Mouse (Mus musculus): ENCODE measurements around the gene Birc6.

Gene Birc6

GRCm38 (mm10) chr17:74707637-74708152, 179.6 kb downstream of the Birc6 start:
- no peak for DNase-seq (ENCODE audit: low read depth, low spot score)

- DNase-seq (ENCODE audit: low read depth, low spot score), result no peak
These were observed 182.6 kb downstream of the Birc6 start for GRCm38 (mm10) chr17:74710731-74711130.

GRCm38 (mm10) chr17:74711627-74712026, 183.5 kb downstream of the Birc6 start:
- DNase-seq (ENCODE audit: low read depth, low spot score), result no peak

DNA sequence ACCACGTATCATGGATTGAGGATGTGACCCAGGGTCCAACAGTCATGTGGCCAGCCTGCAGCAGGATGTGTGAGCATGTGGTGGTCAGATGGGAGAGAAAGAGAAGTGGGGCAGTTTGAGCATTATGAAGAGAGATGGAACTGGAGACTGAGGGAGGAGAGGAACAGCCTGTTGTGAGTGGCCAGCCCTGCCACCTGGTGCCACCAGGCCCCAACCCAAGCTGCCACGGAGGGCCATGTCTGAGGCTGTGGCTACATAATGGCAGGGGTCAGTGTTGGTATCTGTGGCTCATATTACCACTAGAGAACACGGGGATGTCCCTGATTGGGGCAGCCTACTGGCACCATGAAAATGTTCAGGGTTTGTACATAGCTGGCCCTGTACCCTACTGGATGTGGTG, 187.0 kb downstream of the Birc6 start:
- no peak for DNase-seq (ENCODE audit: low read depth, low spot score)

DNA sequence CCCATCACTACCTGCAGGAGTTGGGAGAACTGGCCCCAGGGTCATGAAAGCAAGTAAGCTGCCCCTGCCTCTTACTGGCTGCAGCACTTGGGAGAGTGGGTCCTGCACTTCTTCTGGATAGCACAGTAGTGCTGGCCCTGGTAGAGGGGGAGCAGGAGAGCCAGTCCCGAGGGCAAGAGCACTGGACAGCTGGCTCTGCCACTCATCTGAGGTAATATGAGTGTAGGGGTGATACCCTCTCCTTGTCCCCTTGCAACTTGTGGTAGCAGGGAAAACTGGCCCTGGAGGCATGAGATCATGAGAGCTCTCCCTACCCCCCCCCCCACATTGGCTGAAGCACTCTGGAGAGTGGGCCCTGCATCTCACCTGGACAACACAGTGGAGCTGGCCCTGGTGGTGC, 187.6 kb downstream of the Birc6 start:
- no peak for DNase-seq (ENCODE audit: low read depth, low spot score)

DNA sequence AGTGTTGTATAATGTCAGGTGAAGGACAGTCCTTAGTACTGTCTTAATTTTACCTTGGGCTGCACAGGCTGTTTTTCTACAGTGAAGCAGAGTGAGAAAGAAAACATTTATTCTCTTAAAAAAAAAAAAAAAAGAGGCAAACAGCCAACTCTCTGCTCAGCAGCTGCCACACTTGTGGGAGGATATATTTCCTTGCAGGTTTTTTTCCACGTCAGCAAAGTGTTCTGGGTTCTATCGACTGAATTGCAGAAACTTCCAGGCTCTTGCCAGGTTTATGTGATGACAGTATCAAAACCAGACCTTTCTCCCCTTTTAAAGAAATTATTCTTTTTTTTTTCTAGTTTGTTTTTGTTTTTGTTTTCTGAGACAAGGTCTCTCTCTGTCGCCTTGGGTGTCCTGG, 188.5 kb downstream of the Birc6 start:
- DNase-seq (ENCODE audit: low read depth, low spot score), result no peak

DNA sequence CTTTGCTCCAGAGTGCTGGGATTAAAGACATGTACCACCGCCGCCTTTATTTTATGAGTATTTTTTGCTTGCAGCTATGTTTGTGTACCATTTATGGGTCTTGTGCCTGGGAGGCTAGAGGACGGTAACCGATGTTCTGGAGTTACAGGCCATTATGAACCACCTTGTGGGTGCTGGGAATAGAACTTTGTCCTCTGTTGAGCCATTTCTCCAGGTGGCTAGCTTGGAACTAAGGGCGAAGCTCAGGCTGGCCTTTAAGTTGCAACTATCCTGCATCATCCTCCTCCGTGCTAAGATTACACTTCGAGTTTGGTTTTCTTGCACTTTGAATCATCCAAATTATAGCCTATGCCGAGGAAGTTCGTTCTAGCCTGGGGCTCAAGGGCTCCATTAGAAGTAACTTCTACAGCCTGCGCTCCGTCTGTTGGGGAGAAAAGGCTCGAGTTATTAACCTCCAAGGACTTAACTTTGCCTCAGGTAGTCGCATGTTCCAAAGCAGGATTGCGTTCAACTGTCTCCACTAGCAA, 189.1 kb downstream of the Birc6 start:
- DNase-seq (ENCODE audit: low read depth, low spot score), result no peak

GRCm38 (mm10) chr17:74717618-74718151, 189.6 kb downstream of the Birc6 start, which contains the start of gene Ttc27:
Gene Ttc27, plus strand, starts transcription at chr17:74717732.
- DNase-seq (ENCODE audit: low read depth, low spot score), result peak; percentile 99

DNA sequence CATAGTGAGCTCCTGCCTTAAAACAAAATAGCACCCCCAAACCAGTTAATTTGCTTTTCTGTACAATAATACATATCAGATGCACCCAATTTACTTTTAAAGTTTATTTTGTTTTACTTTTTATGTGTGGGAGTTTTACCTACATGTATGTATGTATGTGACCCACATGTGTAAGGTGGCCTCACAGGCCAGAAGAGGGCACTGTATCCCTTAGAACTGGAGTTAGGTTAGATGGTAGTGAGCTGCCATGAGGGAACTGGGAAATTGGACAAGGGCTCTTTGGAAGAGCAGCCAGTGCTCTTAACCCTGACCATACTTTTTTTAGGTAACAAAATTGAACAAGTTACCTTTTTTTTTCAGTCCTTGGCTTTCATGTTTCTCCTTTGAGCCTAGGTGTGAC, 204.8 kb downstream of the Birc6 start:
- DNase-seq (ENCODE audit: low read depth, low spot score), result peak; percentile 67

GRCm38 (mm10) chr17:74735392-74735791, 207.3 kb downstream of the Birc6 start:
- DNase-seq (ENCODE audit: low read depth, low spot score), result no peak

DNA sequence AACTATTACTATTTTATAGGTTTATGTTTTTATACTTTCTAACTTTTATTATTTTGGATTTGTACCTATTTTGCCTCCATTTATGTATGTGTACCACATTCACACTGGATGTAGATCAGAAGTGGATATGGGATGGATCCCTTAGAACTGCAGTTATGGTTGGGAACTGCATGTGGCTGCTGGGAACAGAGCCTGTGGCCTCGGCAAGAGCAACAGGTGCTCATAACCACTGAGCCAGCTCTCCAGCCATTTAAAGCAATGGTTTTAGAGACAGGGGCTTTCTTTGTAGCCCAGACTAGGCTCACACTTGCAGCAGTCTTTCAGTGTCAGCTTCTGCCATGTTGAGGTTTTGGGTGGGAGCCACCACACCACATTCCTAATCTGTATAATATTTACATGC, 221.6 kb downstream of the Birc6 start:
- DNase-seq (ENCODE audit: low read depth, low spot score), result no peak

- no peak for DNase-seq (ENCODE audit: low read depth, low spot score)
These were observed 222.9 kb downstream of the Birc6 start for GRCm38 (mm10) chr17:74751026-74751425.

Measured in R1 (cell line).